Mouse (Mus musculus) kidney, postnatal 0 days (tissue): ENCODE data around the gene Nrl. TPM values are rescaled to one million over a fixed set of nuclear protein-coding genes. Genes with fewer than 3 reads are reported as not detected.
A peak's percentile ranks its signal among the peaks of the same experiment; 100 is the strongest.

ENCODE experiments used
- ATAC-seq: fragments of 200-750 bp; cut with Nextera tagmentation; replicated peaks from 2 replicates; pipeline ENCODE4 v1.8.0; 2017; ENCODE audit warnings: low read depth, moderate number of reproducible peaks, moderate TSS enrichment, moderate library complexity; ENCODE audit not compliant: low FRiP score
- DNase-seq: peaks from one replicate; pipeline ENCODE4 v3.0.0-alpha.2; 2016; ENCODE audit warnings: low spot score
- H3K27ac ChIP-seq: fragments of 300-500 bp; sonication (generic); 2 replicates; pipeline ENCODE4 v1.5.1; 2014; ENCODE audit warnings: mild to moderate bottlenecking
- H3K27me3 ChIP-seq: fragments of 300-500 bp; sonication (generic); 2 replicates; pipeline ENCODE4 v1.6.1; 2014; ENCODE audit warnings: low read length, mixed read lengths; ENCODE audit not compliant: insufficient read depth
- H3K36me3 ChIP-seq: fragments of 300-500 bp; sonication (generic); 2 replicates; pipeline ENCODE4 v1.6.1; 2014; ENCODE audit warnings: low read length, mixed read lengths; ENCODE audit not compliant: insufficient read depth
- H3K4me1 ChIP-seq: fragments of 300-500 bp; sonication (generic); replicated peaks from 2 replicates; pipeline ENCODE4 v1.6.1; 2014; ENCODE audit warnings: antibody characterized with exemption, low read length, mixed read lengths; ENCODE audit not compliant: insufficient read depth
- H3K4me2 ChIP-seq: fragments of 300-500 bp; sonication (generic); 2 replicates; pipeline ENCODE4 v1.6.1; 2014; ENCODE audit warnings: mild to moderate bottlenecking, low read length, moderate library complexity, mixed read lengths
- H3K4me3 ChIP-seq: fragments of 300-500 bp; sonication (generic); replicated peaks from 2 replicates; pipeline ENCODE4 v1.5.1; 2014; ENCODE audit warnings: low read depth, low read length
- H3K9ac ChIP-seq: fragments of 300-500 bp; sonication (generic); 2 replicates; pipeline ENCODE4 v1.6.1; 2014; ENCODE audit warnings: low read depth, low read length
- H3K9me3 ChIP-seq: fragments of 300-500 bp; sonication (generic); replicated peaks from 2 replicates; pipeline ENCODE4 v1.6.1; 2016; ENCODE audit warnings: low read length, inconsistent platforms, mixed read lengths
- CTCF ChIP-seq: IDR thresholded peaks from 2 replicates; pipeline ENCODE4 v1.5.1; 2016; ENCODE audit warnings: antibody characterized with exemption, low read depth, mild to moderate bottlenecking, moderate library complexity
- WGBS: fragments of 180-500 bp; shearing (Covaris S2); extraction: QIAGEN DNeasy Blood & Tissue Kit; methylation state at CpG from one replicate; pipeline ENCODE4 v1.1.7; 2014; 5-methylcytosine and 5-hydroxymethylcytosine counted together
- polyA plus RNA-seq: library from polyadenylated mRNA; unstranded; fragments of >200 nt; fragmentation: Nextera tagmentation; extraction: Ambion mirVana; gene quantifications from 2 replicates; pipeline ENCODE4 v1.2.1, GENCODE M21; 2015

Gene Nrl
- polyA plus RNA-seq, 1 experiment from 2014 or later, result not detected

DNA sequence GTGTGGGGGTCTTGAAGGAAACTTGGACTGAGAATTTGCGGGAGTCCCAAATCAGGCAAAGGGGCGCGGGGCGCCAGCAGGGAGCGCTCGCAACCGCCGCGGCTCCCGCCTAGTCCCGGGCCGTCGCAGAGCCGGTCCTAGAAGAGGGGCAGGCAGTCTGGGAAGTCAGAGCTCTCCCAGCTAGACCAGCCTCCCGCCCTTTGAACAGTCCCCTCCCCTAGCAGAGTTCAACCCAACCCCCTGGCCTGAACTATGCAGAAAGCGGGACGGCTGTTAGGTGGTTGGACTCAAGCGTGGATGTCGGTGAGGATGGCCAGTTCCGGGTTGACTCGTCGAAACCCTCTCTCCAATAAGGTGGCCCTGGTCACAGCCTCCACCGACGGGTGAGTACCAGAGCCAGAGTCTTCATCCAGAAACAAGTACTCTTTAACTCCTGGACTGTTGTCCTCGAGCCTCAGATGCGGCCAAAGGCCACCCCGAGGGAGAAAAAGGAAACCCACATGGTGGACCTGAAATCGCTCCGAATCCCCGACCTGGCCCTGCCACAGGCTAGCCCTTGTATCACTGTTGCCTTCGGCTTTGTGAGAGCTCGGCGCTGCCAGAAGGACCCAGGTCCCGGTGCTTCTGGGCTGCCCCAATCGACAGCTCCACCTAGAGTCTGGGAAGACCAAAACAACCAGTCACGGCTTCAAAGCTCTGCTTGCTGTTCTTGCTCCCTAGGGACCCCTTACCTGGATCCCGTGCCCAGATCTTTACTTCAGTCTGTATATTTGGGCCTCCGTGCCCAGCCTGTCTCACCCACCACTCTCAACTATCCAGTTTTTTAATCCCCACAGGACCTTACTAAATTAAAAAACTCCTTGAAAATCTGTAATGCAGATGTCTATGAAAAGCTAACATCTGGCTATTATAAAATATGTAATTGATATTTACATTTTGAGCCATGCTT, 45.9 kb downstream of the Nrl start, which contains the start of gene Dhrs4:
Gene Dhrs4 (plus strand): TSS at position 108 of the 949 bp plus-strand sequence.
- WGBS, result under 1% methylated on average over 38 of the region's 38 CpGs
- TF ChIP-seq CTCF, result peak; percentile 77
- H3K27ac ChIP-seq, result peak within 1 kb of the TSS; percentile 92
- peak within 1 kb of the TSS; percentile 70 for H3K4me2 ChIP-seq
- H3K4me1 ChIP-seq, result 0 out of 2 replicates have a peak, but pooled peaks cover 6% of the 10 kb centered on the region
- H3K27me3 ChIP-seq, result no peaks in the 10 kb centered on the region
- ATAC-seq, result peak; percentile 95
- no peaks in the 10 kb centered on the region for H3K36me3 ChIP-seq
- H3K9ac ChIP-seq, result peak within 1 kb of the TSS; percentile 70
- DNase-seq, result peak; percentile 96
- peak within 1 kb of the TSS; percentile 67 for H3K4me3 ChIP-seq
- no peaks in the 10 kb centered on the region for H3K9me3 ChIP-seq

DNA sequence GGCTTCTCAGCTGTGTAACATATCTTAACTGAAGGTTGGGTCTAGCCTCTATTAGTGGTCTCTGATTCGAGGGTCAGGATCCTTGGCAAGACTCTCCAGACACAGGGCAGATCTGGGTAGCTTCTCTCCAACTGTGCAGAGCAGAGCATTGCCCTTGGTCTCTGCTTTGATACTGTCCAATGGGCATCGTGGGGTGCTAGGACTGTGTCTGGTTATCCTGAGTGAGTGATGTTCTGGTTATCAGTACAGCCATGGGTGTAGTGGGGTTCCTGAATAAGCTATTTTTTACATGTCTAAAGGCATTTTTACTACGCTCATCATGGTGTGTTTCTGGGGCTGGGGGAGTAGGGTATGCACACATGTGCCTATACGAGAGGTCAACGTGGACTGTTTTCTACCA, 47.0 kb downstream of the Nrl start:
- no peaks in the 10 kb centered on the region for H3K36me3 ChIP-seq
- DNase-seq (no peak), ATAC-seq (no peak)
- no peak overlapping the region for H3K9ac ChIP-seq
- no peak overlapping the region for H3K4me3 ChIP-seq
- no peak for TF ChIP-seq CTCF
- 0 out of 2 replicates have a peak, but pooled peaks cover 6% of the 10 kb centered on the region for H3K4me1 ChIP-seq
- peak overlapping the region; percentile 70; the same call in 1 of the 2 replicates for H3K4me2 ChIP-seq
- no peaks in the 10 kb centered on the region for H3K27me3 ChIP-seq
- no peak overlapping the region for H3K27ac ChIP-seq
- no peaks in the 10 kb centered on the region for H3K9me3 ChIP-seq
- 86% methylated on average over 5 of the region's 5 CpGs for WGBS

DNA sequence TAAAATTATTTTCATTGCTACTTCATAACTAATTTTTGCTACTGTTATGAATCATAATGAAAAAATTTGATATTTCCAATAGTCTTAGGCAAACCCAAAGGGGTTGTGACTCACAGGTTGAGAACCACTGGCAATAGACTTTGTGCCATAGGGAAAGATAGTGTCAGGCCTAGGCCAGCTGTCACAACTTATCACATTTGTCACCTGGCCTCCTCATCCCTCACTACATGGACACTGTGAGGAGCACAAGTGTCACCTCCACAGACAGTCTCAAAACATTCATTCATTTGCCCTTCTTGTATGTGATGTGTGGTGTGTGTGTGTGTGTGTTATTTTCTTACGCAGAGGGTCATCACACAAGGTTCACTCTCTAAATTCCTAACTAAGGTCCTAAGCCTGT, 47.4 kb downstream of the Nrl start:
- Histone ChIP-seq H3K27me3 (no peaks in the 10 kb centered on the region), H3K4me3 (no peak overlapping the region), H3K4me1 (0 out of 2 replicates have a peak, but pooled peaks cover 6% of the 10 kb centered on the region), H3K9ac (no peak overlapping the region), H3K27ac (no peak overlapping the region), H3K9me3 (no peaks in the 10 kb centered on the region), H3K4me2 (no peak overlapping the region), H3K36me3 (no peaks in the 10 kb centered on the region)
- ATAC-seq (no peak), DNase-seq (no peak)
- 86% methylated on average over 1 of the region's 1 CpGs for WGBS
- TF ChIP-seq CTCF, result no peak

DNA sequence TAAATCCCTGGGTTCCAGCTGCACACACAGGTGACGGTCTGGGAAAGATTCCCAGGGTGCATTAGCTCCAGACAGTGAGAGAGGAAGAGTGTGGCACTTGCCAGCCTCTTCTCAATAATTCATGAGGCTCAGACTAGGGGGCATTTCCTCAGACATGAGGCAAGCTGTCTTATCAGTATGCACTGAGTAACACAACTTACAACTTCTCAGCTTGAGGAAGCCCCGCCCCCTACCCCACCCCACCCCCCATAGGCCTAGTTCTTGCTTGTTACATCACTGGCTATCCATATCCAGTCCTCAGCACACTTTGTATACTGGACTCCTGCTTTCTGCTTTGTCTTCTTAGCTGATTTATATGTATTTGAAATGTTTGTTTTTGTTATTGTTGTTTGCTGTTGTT, 49.1 kb downstream of the Nrl start:
- no peak for DNase-seq
- no peak overlapping the region for H3K4me3 ChIP-seq
- WGBS, result 55% methylated on average over 2 of the region's 2 CpGs
- H3K4me1 ChIP-seq, result 0 out of 2 replicates have a peak, but pooled peaks cover 6% of the 10 kb centered on the region
- no peaks in the 10 kb centered on the region for H3K27me3 ChIP-seq
- no peaks in the 10 kb centered on the region for H3K9me3 ChIP-seq
- no peak overlapping the region for H3K9ac ChIP-seq
- H3K4me2 ChIP-seq, result no peak overlapping the region
- no peak overlapping the region for H3K27ac ChIP-seq
- no peaks in the 10 kb centered on the region for H3K36me3 ChIP-seq
- no peak for TF ChIP-seq CTCF
- ATAC-seq, result no peak

DNA sequence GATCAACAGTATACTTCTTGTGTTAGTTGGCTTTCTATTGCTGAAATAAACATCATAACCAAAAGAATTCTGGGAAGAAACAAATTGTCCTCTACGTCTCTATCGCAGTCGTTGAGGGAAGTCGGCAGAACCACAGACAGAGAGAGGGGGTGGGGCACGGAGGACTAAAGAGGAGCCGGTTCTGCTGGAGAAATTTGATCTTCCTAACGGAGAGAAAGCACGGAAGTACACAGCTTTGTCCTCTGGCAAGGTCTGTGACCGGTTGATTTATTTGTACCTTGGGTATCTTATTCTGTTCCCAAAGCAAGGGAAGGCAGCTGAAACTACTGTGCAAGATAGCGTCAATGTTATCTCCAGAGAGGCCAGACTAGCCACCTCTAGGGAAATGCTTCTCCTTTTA, 54.0 kb downstream of the Nrl start:
- no peak for TF ChIP-seq CTCF
- ATAC-seq (no peak), DNase-seq (peak; percentile 77)
- no peaks in the 10 kb centered on the region for H3K36me3 ChIP-seq
- H3K9me3 ChIP-seq, result no peaks in the 10 kb centered on the region
- H3K4me2 ChIP-seq, result no peak overlapping the region
- H3K27me3 ChIP-seq, result no peaks in the 10 kb centered on the region
- WGBS, result 2% methylated on average over 10 of the region's 10 CpGs
- no peak overlapping the region for H3K27ac ChIP-seq
- 0 out of 2 replicates have a peak, but pooled peaks cover 3% of the 10 kb centered on the region for H3K4me1 ChIP-seq
- H3K4me3 ChIP-seq, result no peak overlapping the region
- H3K9ac ChIP-seq, result no peak overlapping the region

DNA sequence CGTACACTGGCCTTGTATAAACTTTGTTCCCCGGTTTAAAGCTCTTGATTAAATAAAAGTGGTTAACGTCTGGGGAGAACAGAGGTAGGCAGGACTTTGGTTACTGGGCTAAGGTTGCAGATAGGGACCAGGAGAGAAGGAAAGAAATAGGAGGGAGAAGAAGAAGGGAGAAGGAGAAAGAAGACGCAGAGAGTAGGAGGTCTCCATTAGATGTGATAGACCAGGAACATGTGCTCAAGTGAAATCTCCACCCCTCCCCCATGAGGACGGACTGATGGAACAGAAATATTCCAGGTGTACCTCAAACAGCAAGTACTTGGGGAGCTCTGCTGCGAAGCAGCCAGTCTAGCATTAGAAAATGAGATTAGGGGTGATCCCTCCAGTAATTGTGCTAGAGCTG, 55.0 kb downstream of the Nrl start:
- no peak overlapping the region for H3K27ac ChIP-seq
- 0 out of 2 replicates have a peak, but pooled peaks cover 3% of the 10 kb centered on the region for H3K4me1 ChIP-seq
- ATAC-seq (no peak), DNase-seq (no peak)
- H3K4me2 ChIP-seq, result no peak overlapping the region
- H3K4me3 ChIP-seq, result no peak overlapping the region
- H3K27me3 ChIP-seq, result no peaks in the 10 kb centered on the region
- 63% methylated on average over 6 of the region's 6 CpGs for WGBS
- no peak for TF ChIP-seq CTCF
- no peak overlapping the region for H3K9ac ChIP-seq
- H3K36me3 ChIP-seq, result no peaks in the 10 kb centered on the region
- no peaks in the 10 kb centered on the region for H3K9me3 ChIP-seq
